Mouse (Mus musculus): ENCODE measurements around the gene Ptprd. TPM values are rescaled to one million over a fixed set of nuclear protein-coding genes. Genes with fewer than 3 reads are reported as not detected.

The Ptprd gene
- total RNA-seq, 1 experiment, result 1.3 TPM

DNA sequence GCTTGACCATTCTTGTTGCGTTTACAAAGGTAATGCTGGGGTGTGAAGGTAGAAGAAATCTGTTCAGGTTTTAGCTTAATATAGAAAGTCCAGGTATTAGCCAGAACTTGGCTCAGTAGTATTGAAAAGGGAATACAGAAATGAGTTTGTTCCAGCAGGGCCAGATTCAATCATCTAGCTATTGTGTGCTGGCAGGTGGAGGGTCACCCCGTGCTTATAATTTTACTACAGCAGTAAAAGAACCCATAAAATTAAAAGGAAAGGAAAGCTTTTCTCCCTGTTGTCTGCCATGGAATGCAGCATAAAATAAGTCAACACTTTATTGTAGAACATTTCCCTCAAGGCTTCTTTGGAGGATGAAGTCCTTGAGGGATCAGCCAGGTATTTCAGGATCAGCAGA lies 1558.8 kb downstream of the Ptprd start:
- Histone ChIP-seq H3K4me1 (ENCODE audit: control insufficient read depth in 2 of 2, insufficient read depth in 2 of 2, low read length in 2 of 2, poor library complexity in 1 of 2) (0 out of 4 replicates have a peak, but pooled peaks cover 0 to 2% of the 10 kb centered on the region in 2 experiments), H3K27ac (ENCODE audit: insufficient read depth, low read depth, low read length, poor library complexity, severe bottlenecking) (no peak overlapping the region), H3K9ac (ENCODE audit: insufficient read depth, low read depth, low read length, poor library complexity, severe bottlenecking) (no peak overlapping the region), H3K9me3 (ENCODE audit: control insufficient read depth, insufficient read depth, low read depth, low read length) (no peaks in the 10 kb centered on the region), H3K4me3 (ENCODE audit: insufficient read depth in 1 of 2, low read depth in 1 of 2, low read length in 2 of 2, poor library complexity in 1 of 2, severe bottlenecking in 1 of 2) (no peak overlapping the region), H3K36me3 (ENCODE audit: control insufficient read depth, insufficient read depth, low read length, poor library complexity, severe bottlenecking) (no peaks in the 10 kb centered on the region)
- no peak for DNase-seq (ENCODE audit: low read depth, low spot score)
- TF ChIP-seq HCFC1 (IDR thresholded peaks at IDR 0.05; ENCODE audit: borderline replicate concordance, insufficient read depth, low read length), result no peak
- in situ Hi-C loops (cut with MboI; ENCODE audit: low sequenced_read_pairs in 2 of 2, unreplicated experiment in 2 of 2), result no loop called here

DNA sequence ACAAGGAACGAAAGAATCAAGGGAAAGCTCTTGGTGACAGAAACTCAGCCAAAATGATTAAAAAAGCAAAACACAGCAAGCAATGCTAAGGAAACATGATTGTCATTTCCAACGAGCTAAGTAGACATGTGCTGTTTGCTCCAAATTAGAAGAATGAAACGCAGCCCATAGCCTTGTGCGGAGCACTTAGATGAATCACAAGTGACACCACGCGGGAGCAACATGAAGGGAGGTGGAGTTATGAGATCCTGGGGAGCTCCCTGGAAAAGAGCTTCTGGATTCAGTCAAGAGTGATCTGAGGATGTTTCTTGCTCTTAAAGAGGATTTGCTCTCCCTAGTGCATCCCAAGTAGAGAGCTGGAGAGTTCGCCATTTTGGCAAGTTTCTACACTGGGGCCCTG lies 1590.0 kb downstream of the Ptprd start:
- H3K27ac ChIP-seq (ENCODE audit: insufficient read depth, low read depth, low read length, poor library complexity, severe bottlenecking), result no peak overlapping the region
- no peak overlapping the region for H3K9ac ChIP-seq (ENCODE audit: insufficient read depth, low read depth, low read length, poor library complexity, severe bottlenecking)
- H3K36me3 ChIP-seq (ENCODE audit: control insufficient read depth, insufficient read depth, low read length, poor library complexity, severe bottlenecking), result no peaks in the 10 kb centered on the region
- in situ Hi-C loops (cut with MboI; ENCODE audit: low sequenced_read_pairs in 2 of 2, unreplicated experiment in 2 of 2), result no loop called here
- DNase-seq (ENCODE audit: low read depth, low spot score), result no peak
- TF ChIP-seq MAFK (IDR thresholded peaks at IDR 0.05; ENCODE audit: insufficient read depth, low read depth, low read length), result no peak
- no peak for TF ChIP-seq ZNF384 (IDR thresholded peaks at IDR 0.05; ENCODE audit: low read depth, low read length)
- no peak for TF ChIP-seq ZC3H11A (IDR thresholded peaks at IDR 0.05; ENCODE audit: borderline replicate concordance, low read depth, low read length)
- TF ChIP-seq CHD2 (IDR thresholded peaks at IDR 0.05; ENCODE audit: low read depth, low read length), result no peak
- no peak for TF ChIP-seq HCFC1 (IDR thresholded peaks at IDR 0.05; ENCODE audit: borderline replicate concordance, insufficient read depth, low read length)
- H3K4me3 ChIP-seq (ENCODE audit: insufficient read depth in 1 of 2, low read depth in 1 of 2, low read length in 2 of 2, poor library complexity in 1 of 2, severe bottlenecking in 1 of 2), result no peak overlapping the region
- H3K4me1 ChIP-seq (ENCODE audit: control insufficient read depth in 2 of 2, insufficient read depth in 2 of 2, low read length in 2 of 2, poor library complexity in 1 of 2), result no peaks in the 10 kb centered on the region
- H3K9me3 ChIP-seq (ENCODE audit: control insufficient read depth, insufficient read depth, low read depth, low read length), result no peaks in the 10 kb centered on the region

DNA sequence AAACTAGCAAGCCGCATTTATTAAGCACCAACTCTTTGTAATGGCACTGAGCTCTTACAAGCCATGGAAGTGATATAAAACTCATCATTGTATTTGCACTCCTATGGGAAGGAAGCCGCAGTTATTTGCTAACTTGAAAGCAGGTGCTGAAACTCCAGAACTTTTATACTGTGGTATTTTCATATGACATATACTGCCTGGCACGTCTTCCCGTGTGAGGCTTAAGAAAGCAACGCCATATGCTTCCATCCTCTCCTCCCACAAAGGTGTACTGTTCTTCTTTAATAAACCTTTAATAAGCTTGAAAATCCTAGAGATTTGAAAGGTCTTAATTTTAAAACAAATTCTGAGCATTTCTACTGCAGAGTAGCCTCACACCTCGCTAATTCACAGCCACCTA lies 1595.1 kb downstream of the Ptprd start:
- H3K4me3 ChIP-seq (ENCODE audit: insufficient read depth in 1 of 2, low read depth in 1 of 2, low read length in 2 of 2, poor library complexity in 1 of 2, severe bottlenecking in 1 of 2), result no peak overlapping the region
- no peaks in the 10 kb centered on the region for H3K9me3 ChIP-seq (ENCODE audit: control insufficient read depth, insufficient read depth, low read depth, low read length)
- H3K36me3 ChIP-seq (ENCODE audit: control insufficient read depth, insufficient read depth, low read length, poor library complexity, severe bottlenecking), result no peaks in the 10 kb centered on the region
- no peaks in the 10 kb centered on the region for H3K4me1 ChIP-seq (ENCODE audit: control insufficient read depth in 2 of 2, insufficient read depth in 2 of 2, low read length in 2 of 2, poor library complexity in 1 of 2)
- H3K27ac ChIP-seq (ENCODE audit: insufficient read depth, low read depth, low read length, poor library complexity, severe bottlenecking), result no peak overlapping the region
- no peak for TF ChIP-seq ZNF384 (IDR thresholded peaks at IDR 0.05; ENCODE audit: low read depth, low read length)
- no peak for TF ChIP-seq ZC3H11A (IDR thresholded peaks at IDR 0.05; ENCODE audit: borderline replicate concordance, low read depth, low read length)
- no peak for TF ChIP-seq CHD2 (IDR thresholded peaks at IDR 0.05; ENCODE audit: low read depth, low read length)
- no peak for TF ChIP-seq MAFK (IDR thresholded peaks at IDR 0.05; ENCODE audit: insufficient read depth, low read depth, low read length)
- TF ChIP-seq HCFC1 (IDR thresholded peaks at IDR 0.05; ENCODE audit: borderline replicate concordance, insufficient read depth, low read length), result no peak
- no peak overlapping the region for H3K9ac ChIP-seq (ENCODE audit: insufficient read depth, low read depth, low read length, poor library complexity, severe bottlenecking)
- in situ Hi-C loops (cut with MboI; ENCODE audit: low sequenced_read_pairs in 2 of 2, unreplicated experiment in 2 of 2), result no loop called here
- no peak for DNase-seq (ENCODE audit: low read depth, low spot score)

DNA sequence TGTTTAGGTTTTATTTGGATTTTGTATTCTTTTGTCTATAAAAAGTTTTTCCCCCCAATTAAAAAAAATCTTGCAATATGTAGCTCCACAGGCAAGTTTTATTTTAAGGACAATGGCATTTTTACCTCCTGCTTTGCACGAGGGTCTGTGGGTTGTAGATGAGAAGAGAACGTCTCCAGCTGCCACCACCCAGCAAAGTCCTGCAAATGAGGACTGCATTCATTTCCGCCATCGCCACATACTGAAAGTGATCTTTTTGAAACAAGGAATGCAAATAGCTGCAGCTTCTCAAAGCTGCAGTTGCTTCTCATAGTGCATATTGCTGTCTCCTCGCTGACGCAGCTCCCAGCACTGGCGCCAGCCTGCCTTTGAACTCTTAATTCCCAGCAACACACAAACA lies 1603.5 kb downstream of the Ptprd start:
- H3K9me3 ChIP-seq (ENCODE audit: control insufficient read depth, insufficient read depth, low read depth, low read length), result no peaks in the 10 kb centered on the region
- no peak overlapping the region for H3K9ac ChIP-seq (ENCODE audit: insufficient read depth, low read depth, low read length, poor library complexity, severe bottlenecking)
- no peaks in the 10 kb centered on the region for H3K4me1 ChIP-seq (ENCODE audit: control insufficient read depth in 2 of 2, insufficient read depth in 2 of 2, low read length in 2 of 2, poor library complexity in 1 of 2)
- in situ Hi-C loops (cut with MboI; ENCODE audit: low sequenced_read_pairs in 2 of 2, unreplicated experiment in 2 of 2), result no loop called here
- H3K27ac ChIP-seq (ENCODE audit: insufficient read depth, low read depth, low read length, poor library complexity, severe bottlenecking), result no peak overlapping the region
- H3K36me3 ChIP-seq (ENCODE audit: control insufficient read depth, insufficient read depth, low read length, poor library complexity, severe bottlenecking), result no peaks in the 10 kb centered on the region
- no peak for DNase-seq (ENCODE audit: low read depth, low spot score)
- TF ChIP-seq HCFC1 (IDR thresholded peaks at IDR 0.05; ENCODE audit: borderline replicate concordance, insufficient read depth, low read length) (no peak), CHD2 (IDR thresholded peaks at IDR 0.05; ENCODE audit: low read depth, low read length) (no peak), MAFK (IDR thresholded peaks at IDR 0.05; ENCODE audit: insufficient read depth, low read depth, low read length) (no peak), ZC3H11A (IDR thresholded peaks at IDR 0.05; ENCODE audit: borderline replicate concordance, low read depth, low read length) (no peak), ZNF384 (IDR thresholded peaks at IDR 0.05; ENCODE audit: low read depth, low read length) (no peak)
- no peak overlapping the region for H3K4me3 ChIP-seq (ENCODE audit: insufficient read depth in 1 of 2, low read depth in 1 of 2, low read length in 2 of 2, poor library complexity in 1 of 2, severe bottlenecking in 1 of 2)

DNA sequence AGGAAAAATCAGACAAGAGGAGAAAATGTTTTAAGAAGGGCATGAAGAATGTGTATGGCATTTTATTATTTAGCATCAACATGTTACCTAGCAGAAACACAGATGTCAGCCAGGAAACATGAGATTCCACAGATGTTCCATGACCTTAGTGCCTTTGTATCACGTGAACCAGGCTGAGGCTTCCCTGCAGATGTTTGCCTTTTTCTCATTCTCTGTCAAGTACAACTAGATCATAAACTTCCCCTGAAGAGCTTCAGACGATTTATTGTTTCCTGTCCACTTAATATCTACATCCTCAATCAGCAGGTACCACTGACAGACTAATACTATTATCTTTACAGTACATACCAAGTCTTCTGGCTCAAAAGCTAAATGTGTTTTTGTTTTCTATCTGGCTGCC lies 1605.0 kb downstream of the Ptprd start:
- Histone ChIP-seq H3K9me3 (ENCODE audit: control insufficient read depth, insufficient read depth, low read depth, low read length) (no peaks in the 10 kb centered on the region), H3K4me1 (ENCODE audit: control insufficient read depth in 2 of 2, insufficient read depth in 2 of 2, low read length in 2 of 2, poor library complexity in 1 of 2) (no peaks in the 10 kb centered on the region), H3K9ac (ENCODE audit: insufficient read depth, low read depth, low read length, poor library complexity, severe bottlenecking) (no peak overlapping the region), H3K4me3 (ENCODE audit: insufficient read depth in 1 of 2, low read depth in 1 of 2, low read length in 2 of 2, poor library complexity in 1 of 2, severe bottlenecking in 1 of 2) (no peak overlapping the region), H3K36me3 (ENCODE audit: control insufficient read depth, insufficient read depth, low read length, poor library complexity, severe bottlenecking) (no peaks in the 10 kb centered on the region), H3K27ac (ENCODE audit: insufficient read depth, low read depth, low read length, poor library complexity, severe bottlenecking) (no peak overlapping the region)
- in situ Hi-C loops (cut with MboI; ENCODE audit: low sequenced_read_pairs in 2 of 2, unreplicated experiment in 2 of 2), result no loop called here
- no peak for DNase-seq (ENCODE audit: low read depth, low spot score)
- TF ChIP-seq ZC3H11A (IDR thresholded peaks at IDR 0.05; ENCODE audit: borderline replicate concordance, low read depth, low read length), result no peak
